Mouse (Mus musculus) MEL (cell line): ENCODE data around the gene Mfn1.
A peak's percentile ranks its signal among the peaks of the same experiment; 100 is the strongest.

Experiments used
- CTCF ChIP-seq, 3 experiments: IDR thresholded peaks in 2 of 3; conservative IDR thresholded peaks in 1 of 3; 2 replicates each; pipeline ENCODE4 v1.5.1; 2011 to 2012; ENCODE audit warnings: low read length in 3 of 3, low read depth in 2 of 3, mild to moderate bottlenecking in 2 of 3, improper control_type of control experiment in 1 of 3, inconsistent platforms in 1 of 3, mixed read lengths in 1 of 3, moderate library complexity in 1 of 3; ENCODE audit not compliant: control insufficient read depth in 1 of 3, insufficient read depth in 1 of 3, poor library complexity in 1 of 3, severe bottlenecking in 1 of 3
- GATA1 ChIP-seq: IDR thresholded peaks from 2 replicates; pipeline ENCODE4 v1.6.1; 2011; ENCODE audit warnings: low read depth, low read length, improper control_type of control experiment
- MAX ChIP-seq: IDR thresholded peaks from 2 replicates; pipeline ENCODE4 v1.6.1; 2011; ENCODE audit warnings: low read length, improper control_type of control experiment
- MXI1 ChIP-seq: IDR thresholded peaks from 2 replicates; pipeline ENCODE4 v1.6.1; 2011; ENCODE audit warnings: mild to moderate bottlenecking, low read depth, low read length, improper control_type of control experiment
- NRF1 ChIP-seq: IDR thresholded peaks from 2 replicates; pipeline ENCODE4 v1.6.1; 2014; ENCODE audit warnings: low read depth, mild to moderate bottlenecking, inconsistent platforms, low read length, improper control_type of control experiment, moderate library complexity; ENCODE audit not compliant: poor library complexity, insufficient read depth, severe bottlenecking
- POLR2AphosphoS2 ChIP-seq: IDR thresholded peaks from 2 replicates; pipeline ENCODE4 v1.6.1; 2011; ENCODE audit warnings: low read length, improper control_type of control experiment
- RAD21 ChIP-seq: IDR thresholded peaks from 2 replicates; pipeline ENCODE4 v1.6.1; 2011; ENCODE audit warnings: mild to moderate bottlenecking, low read depth, low read length, improper control_type of control experiment
- USF1 ChIP-seq: IDR thresholded peaks from 2 replicates; pipeline ENCODE4 v1.6.1; 2014; ENCODE audit warnings: low read depth, mild to moderate bottlenecking, inconsistent platforms, low read length, improper control_type of control experiment, moderate library complexity
- USF2 ChIP-seq, 2 experiments: IDR thresholded peaks; 2 replicates each; pipeline ENCODE4 v1.6.1; 2011 to 2012; ENCODE audit warnings: improper control_type of control experiment in 2 of 2, low read length in 2 of 2, borderline replicate concordance in 1 of 2, inconsistent platforms in 1 of 2, low read depth in 1 of 2, mild to moderate bottlenecking in 1 of 2; ENCODE audit not compliant: insufficient read depth in 1 of 2

- no peak for TF ChIP-seq MXI1
- peak in 2 of 3 experiments; percentile 12 to 16; a peak in 2 of 6 replicates for TF ChIP-seq CTCF (IDR thresholded peaks at IDR 0.05 in 2 of 3, conservative IDR thresholded peaks at IDR 0.05 in 1 of 3; ENCODE audit: control insufficient read depth in 1 of 3, insufficient read depth in 1 of 3, low read depth in 2 of 3, low read length in 3 of 3, poor library complexity in 1 of 3, severe bottlenecking in 1 of 3)
- TF ChIP-seq POLR2AphosphoS2 = no peak
- no peak for TF ChIP-seq USF2 (IDR thresholded peaks at IDR 0.05; ENCODE audit: borderline replicate concordance in 1 of 2, insufficient read depth in 1 of 2, low read depth in 1 of 2, low read length in 2 of 2)
- no peak for TF ChIP-seq RAD21
- TF ChIP-seq NRF1 = no peak
- TF ChIP-seq MAX = no peak
- TF ChIP-seq GATA1 = no peak
- TF ChIP-seq USF1 = no peak
Observed at GRCm38 (mm10) chr3:32578772-32579171, 49.5 kb downstream of the Mfn1 start.
